Mouse (Mus musculus): ENCODE results near the gene Zc3h4. TPM values are rescaled to one million over a fixed set of nuclear protein-coding genes. Genes with fewer than 3 reads are reported as not detected.

Gene Zc3h4
- polyA plus RNA-seq, 1 experiment from 2014 or later = 8.2 TPM

DNA sequence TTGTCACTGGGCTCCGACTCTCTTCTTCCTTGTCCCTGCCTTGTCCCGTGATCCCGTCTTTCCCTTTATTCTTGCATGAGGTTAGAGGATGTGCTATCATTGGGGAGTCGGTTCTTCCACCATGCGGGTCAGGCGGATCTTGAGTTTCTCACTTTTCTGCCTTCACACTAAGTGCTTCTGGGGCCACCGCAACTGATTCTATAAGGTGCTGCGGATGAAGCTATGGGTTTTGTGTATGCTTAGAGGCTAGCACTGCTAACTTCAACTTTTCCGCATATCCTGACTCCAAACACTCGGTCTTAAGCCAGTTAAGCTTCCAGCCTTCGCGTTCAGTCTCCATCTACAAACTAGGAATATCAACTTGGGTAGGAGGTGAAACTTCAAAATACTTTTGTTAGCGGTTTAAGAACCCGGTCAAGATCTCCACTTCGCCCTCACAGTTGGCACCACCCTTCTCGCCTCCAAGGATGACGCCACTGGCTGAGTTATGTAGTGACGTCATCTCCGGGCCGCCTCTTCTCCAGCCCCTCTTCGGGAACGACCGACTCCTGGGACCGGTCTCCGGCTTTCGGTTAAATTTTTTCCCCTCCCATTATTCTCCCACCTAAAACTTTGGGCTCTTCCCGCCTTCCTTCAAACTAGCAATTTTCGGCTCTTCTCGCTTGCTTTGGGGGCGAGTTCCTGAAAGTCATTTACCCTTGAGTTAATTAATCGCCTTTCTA lies 1.5 kb upstream of the Zc3h4 start:
- peak overlapping the region; percentile 100 for H3K9ac ChIP-seq (replicated peaks; ENCODE audit: low read depth)
- H3K27me3 ChIP-seq (replicated peaks; ENCODE audit: insufficient read depth, low read length) = no peaks in the 10 kb centered on the region
- peak overlapping the region; percentile 89 for H3K4me2 ChIP-seq (replicated peaks; ENCODE audit: low read depth, low read length)
- no peaks in the 10 kb centered on the region for H3K36me3 ChIP-seq (ENCODE audit: insufficient read depth, low read length)
- H3K4me3 ChIP-seq (ENCODE audit: low read depth, low read length) = peak overlapping the region; percentile 97
- no peaks in the 10 kb centered on the region for H3K9me3 ChIP-seq (ENCODE audit: low read length)
- under 1% methylated on average over 31 of the region's 31 CpGs for WGBS
- peak; percentile 66 for TF ChIP-seq EP300 (IDR thresholded peaks at IDR 0.05)
- no peak for TF ChIP-seq CTCF (IDR thresholded peaks at IDR 0.05)
- H3K27ac ChIP-seq (ENCODE audit: low read length) = peak overlapping the region; percentile 100
- ATAC-seq = peak; percentile 78
- H3K4me1 ChIP-seq (ENCODE audit: insufficient read depth, low read depth, low read length) = peaks cover 7% of the 10 kb centered on the region; the same call in 1 of the 2 replicates
- peak; percentile 99 for DNase-seq (ENCODE audit: low spot score)

DNA sequence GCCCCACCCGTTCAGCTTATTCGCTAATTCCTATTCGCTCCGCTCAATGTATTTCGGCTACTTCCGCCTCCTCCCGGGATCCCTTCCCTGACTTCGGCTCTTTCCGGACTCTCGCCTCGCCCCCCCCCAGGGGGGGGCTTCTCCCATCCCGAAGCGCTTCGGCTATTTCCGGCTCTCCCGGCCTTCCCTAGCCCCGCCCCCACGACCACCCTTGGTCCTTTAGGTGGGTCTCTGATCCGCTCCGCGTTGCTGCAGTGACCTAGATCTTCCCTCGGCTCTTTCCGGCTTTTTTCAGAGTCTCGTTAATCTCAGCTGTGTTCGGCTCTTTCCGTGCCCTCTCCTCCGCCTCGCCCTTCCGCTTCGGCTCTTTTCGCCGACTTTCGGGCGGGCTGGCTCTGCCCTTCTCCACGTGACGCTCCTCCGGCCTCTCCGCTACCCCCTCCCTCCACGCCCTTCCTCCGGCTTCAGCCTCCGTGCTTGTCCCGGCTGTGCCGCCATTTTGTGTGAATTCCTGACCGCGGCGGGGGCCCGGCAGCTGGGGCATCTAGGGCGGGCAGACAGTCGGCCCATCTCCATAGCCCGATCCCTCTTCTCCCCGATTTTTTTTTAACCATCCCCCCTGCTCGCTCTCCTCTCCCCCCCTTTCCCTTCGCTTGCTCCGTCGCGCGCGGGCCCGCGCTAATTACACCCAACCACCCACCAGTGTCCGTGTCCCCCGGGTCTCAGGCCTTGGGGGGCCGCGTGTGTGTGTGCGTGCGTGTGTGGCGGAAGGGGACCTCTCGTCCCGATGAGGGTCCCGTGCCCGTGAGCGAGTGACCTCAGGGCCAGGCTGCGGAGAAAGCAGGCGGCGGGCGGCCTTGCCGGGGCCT lies 656 bp upstream of the Zc3h4 start:
- DNase-seq (ENCODE audit: low spot score) (peak; percentile 100), ATAC-seq (peak; percentile 92)
- peak overlapping the region; percentile 100 for H3K9ac ChIP-seq (replicated peaks; ENCODE audit: low read depth)
- peak overlapping the region; percentile 100 for H3K27ac ChIP-seq (ENCODE audit: low read length)
- H3K36me3 ChIP-seq (ENCODE audit: insufficient read depth, low read length) = no peaks in the 10 kb centered on the region
- H3K4me1 ChIP-seq (ENCODE audit: insufficient read depth, low read depth, low read length) = peaks cover 12% of the 10 kb centered on the region; the same call in 1 of the 2 replicates
- peak overlapping the region; percentile 89 for H3K4me2 ChIP-seq (replicated peaks; ENCODE audit: low read depth, low read length)
- TF ChIP-seq EP300 (IDR thresholded peaks at IDR 0.05) (no peak), CTCF (IDR thresholded peaks at IDR 0.05) (no peak)
- H3K27me3 ChIP-seq (replicated peaks; ENCODE audit: insufficient read depth, low read length) = no peaks in the 10 kb centered on the region
- under 1% methylated on average over 67 of the region's 77 CpGs for WGBS
- peak overlapping the region; percentile 97 for H3K4me3 ChIP-seq (ENCODE audit: low read depth, low read length)
- H3K9me3 ChIP-seq (ENCODE audit: low read length) = no peaks in the 10 kb centered on the region

- peaks cover 25% of the 10 kb centered on the region for H3K4me1 ChIP-seq (ENCODE audit: insufficient read depth, low read depth, low read length)
- TF ChIP-seq EP300 (IDR thresholded peaks at IDR 0.05) (no peak; the same call in 1 of the 2 replicates), CTCF (IDR thresholded peaks at IDR 0.05) (no peak)
- H3K9me3 ChIP-seq (ENCODE audit: low read length) = no peaks in the 10 kb centered on the region
- WGBS = 0% methylated on average over 17 of the region's 17 CpGs
- H3K4me3 ChIP-seq (ENCODE audit: low read depth, low read length) = peak overlapping the region; percentile 97
- H3K4me2 ChIP-seq (replicated peaks; ENCODE audit: low read depth, low read length) = peak overlapping the region; percentile 89
- DNase-seq (ENCODE audit: low spot score) = peak; percentile 63
- H3K36me3 ChIP-seq (ENCODE audit: insufficient read depth, low read length) = no peaks in the 10 kb centered on the region
- ATAC-seq = no peak
- no peaks in the 10 kb centered on the region for H3K27me3 ChIP-seq (replicated peaks; ENCODE audit: insufficient read depth, low read length)
- peak overlapping the region; percentile 100 for H3K27ac ChIP-seq (ENCODE audit: low read length)
- H3K9ac ChIP-seq (replicated peaks; ENCODE audit: low read depth) = peak overlapping the region; percentile 100
Measured at GRCm38 (mm10) chr7:16401991-16402431, 1.3 kb downstream of the Zc3h4 start.

- H3K4me3 ChIP-seq (ENCODE audit: low read depth, low read length) = peak overlapping the region; percentile 97
- DNase-seq (ENCODE audit: low spot score) (no peak), ATAC-seq (no peak)
- H3K36me3 ChIP-seq (ENCODE audit: insufficient read depth, low read length) = no peaks in the 10 kb centered on the region
- H3K4me2 ChIP-seq (replicated peaks; ENCODE audit: low read depth, low read length) = peak overlapping the region; percentile 89
- TF ChIP-seq EP300 (IDR thresholded peaks at IDR 0.05) (no peak), CTCF (IDR thresholded peaks at IDR 0.05) (no peak)
- peak overlapping the region; percentile 100 for H3K27ac ChIP-seq (ENCODE audit: low read length)
- under 1% methylated on average over 9 of the region's 9 CpGs for WGBS
- H3K9ac ChIP-seq (replicated peaks; ENCODE audit: low read depth) = peak overlapping the region; percentile 100
- H3K4me1 ChIP-seq (ENCODE audit: insufficient read depth, low read depth, low read length) = peaks cover 25% of the 10 kb centered on the region
- H3K27me3 ChIP-seq (replicated peaks; ENCODE audit: insufficient read depth, low read length) = no peaks in the 10 kb centered on the region
- no peaks in the 10 kb centered on the region for H3K9me3 ChIP-seq (ENCODE audit: low read length)
Measured at GRCm38 (mm10) chr7:16402449-16402848, 1.7 kb downstream of the Zc3h4 start.

DNA sequence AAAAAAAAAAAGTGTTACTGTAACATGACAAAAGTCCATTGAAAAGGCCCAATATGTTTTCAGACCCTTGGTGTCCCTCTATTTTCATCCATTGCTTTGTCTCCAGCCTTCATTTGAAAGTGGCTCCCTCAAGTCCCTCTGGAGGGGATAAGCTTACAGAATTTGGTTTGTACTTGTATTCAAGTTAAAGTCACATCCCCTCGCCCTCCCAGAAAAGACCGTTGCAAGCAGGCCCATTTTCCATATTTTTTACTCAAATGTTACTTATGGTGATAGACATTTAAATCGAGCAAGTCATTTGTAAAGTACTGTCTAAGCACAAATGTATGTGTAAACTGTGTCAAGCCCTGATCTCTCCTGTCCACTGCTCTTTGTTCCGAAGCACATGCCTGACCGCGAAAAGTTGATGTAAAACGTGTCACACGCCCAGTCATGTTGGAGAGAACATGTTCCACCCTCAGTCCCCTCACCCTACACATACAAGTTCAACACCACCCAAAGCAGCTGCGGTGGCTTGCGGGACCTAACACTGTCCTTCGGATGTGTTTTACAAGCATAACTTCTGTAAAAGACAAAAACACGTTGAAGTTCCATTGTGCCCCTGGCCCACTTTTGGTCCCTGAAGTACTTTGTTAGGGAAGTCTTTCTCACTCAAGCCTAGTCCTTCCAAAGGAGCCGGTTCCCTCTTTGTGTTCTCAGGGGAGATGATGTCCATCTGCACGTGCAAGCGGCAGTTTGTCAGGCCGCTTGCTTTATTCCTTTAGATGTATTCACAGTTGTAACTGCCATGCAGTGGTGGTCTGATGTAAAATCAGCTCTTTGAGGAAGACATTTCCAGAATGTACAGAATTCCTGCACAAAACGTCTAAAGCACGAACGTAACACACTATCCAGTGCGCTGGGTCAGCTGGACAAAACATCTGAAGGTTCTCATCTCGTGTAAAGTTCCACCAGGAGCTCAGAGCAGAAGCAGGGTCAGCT lies 2.5 kb downstream of the Zc3h4 start:
- WGBS = 14% methylated on average over 21 of the region's 21 CpGs
- ATAC-seq (no peak), DNase-seq (ENCODE audit: low spot score) (peak; percentile 50)

More for the DNA sequence above, 2.5 kb downstream of the Zc3h4 start:
- Histone ChIP-seq H3K4me1 (ENCODE audit: insufficient read depth, low read depth, low read length) (peaks cover 25% of the 10 kb centered on the region), H3K4me3 (ENCODE audit: low read depth, low read length) (peak overlapping the region; percentile 97), H3K9me3 (ENCODE audit: low read length) (no peaks in the 10 kb centered on the region), H3K36me3 (ENCODE audit: insufficient read depth, low read length) (no peaks in the 10 kb centered on the region), H3K9ac (replicated peaks; ENCODE audit: low read depth) (peak overlapping the region; percentile 100), H3K27me3 (replicated peaks; ENCODE audit: insufficient read depth, low read length) (no peaks in the 10 kb centered on the region), H3K27ac (ENCODE audit: low read length) (peak overlapping the region; percentile 100), H3K4me2 (replicated peaks; ENCODE audit: low read depth, low read length) (peak overlapping the region; percentile 89)
- TF ChIP-seq EP300 (IDR thresholded peaks at IDR 0.05) (no peak), CTCF (IDR thresholded peaks at IDR 0.05) (no peak)
